ENCODE assay signal across 17 mouse cellular contexts in genomic region chr9:69321956-69322355, GRCm38 (mm10).
"Had no signal": no experiment of that assay in that cellular context is flagged by ENCODE, and none has a peak within 500 bp of the region (broad histone marks: within the 10 kb centered on the region; RNA-seq: fewer than 3 reads in every experiment).

No protein-coding gene starts in this region.

- ATAC-seq: liver, embryonic 12.5 days; liver, postnatal 0 days; lung, postnatal 0 days; midbrain, embryonic 13.5 days; midbrain, embryonic 15.5 days; midbrain, embryonic 16.5 days had no signal

- DNase-seq: left cerebral cortex, postnatal 4 days; liver; liver, embryonic 13.5 days; liver, postnatal 0 days; lung, adult 18-20 months; lung, adult 2 months; lung, embryonic 14.5 days; lung, postnatal 10 days; lung, postnatal 14 days; lung, postnatal 36 days; lung, postnatal 4 days; midbrain, embryonic 14.5 days had no signal
